Mouse (Mus musculus) layer of hippocampus, adult 18-20 months (tissue): Measurements from ENCODE around the gene 4932438H23Rik. TPM values are rescaled to one million over a fixed set of nuclear protein-coding genes. Genes with fewer than 3 reads are reported as not detected.
"Not testable (repeated sequence)": the region's sequence is repeated elsewhere in the genome, so short reads cannot be mapped to it uniquely, and the experiment has no call there.

Experiments
- DNase-seq, 2 experiments: peaks; one replicate each; pipeline ENCODE4 v3.0.0; 2022; ENCODE audit warnings: low spot score in 2 of 2
- total RNA-seq, 2 experiments: library from RNA; stranded (reverse); gene quantifications; 2 replicates each; pipeline ENCODE4 v1.2.3; 2021

Gene 4932438H23Rik
- total RNA-seq, 2 experiments from 2014 or later: 2.2 to 2.7 TPM

- DNase-seq: no peak
These were observed 5.6 kb upstream of the 4932438H23Rik start for GRCm38 (mm10) chr16:91100484-91100883.

DNA sequence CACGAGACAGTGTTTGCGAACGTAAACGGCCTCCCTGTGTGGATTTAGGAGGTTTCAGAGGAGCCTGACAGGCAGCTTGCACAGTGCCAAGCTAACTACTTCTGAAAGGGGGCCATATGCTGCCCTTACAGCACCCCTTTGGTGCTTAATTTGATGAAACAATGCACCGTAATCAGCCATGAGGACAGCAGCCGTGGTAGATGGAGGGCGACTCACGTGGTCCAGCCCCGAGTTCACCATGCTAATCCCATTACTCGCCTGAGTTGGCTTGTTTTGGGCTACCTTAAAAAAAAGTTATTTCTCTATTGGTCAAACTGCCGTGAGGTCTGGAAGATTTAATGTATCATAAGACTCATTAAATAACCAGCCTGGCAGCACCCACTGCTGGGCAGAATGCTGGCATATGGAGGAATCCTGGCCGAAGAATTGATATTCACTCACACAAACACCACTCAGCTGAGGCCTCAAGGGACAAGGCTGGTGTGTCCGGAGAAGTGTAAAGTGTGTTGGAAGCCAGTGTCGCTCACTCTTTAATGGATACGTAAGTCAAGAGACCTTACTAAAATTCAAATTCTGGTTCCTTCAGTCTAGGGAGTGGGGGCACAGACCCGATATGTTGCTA, 4.6 kb upstream of the 4932438H23Rik start:
- no peak for DNase-seq

GRCm38 (mm10) chr16:91097858-91098257, 2.9 kb upstream of the 4932438H23Rik start:
- no peak for DNase-seq

- no peak for DNase-seq
These were observed 2.1 kb upstream of the 4932438H23Rik start for GRCm38 (mm10) chr16:91096984-91097506.

DNA sequence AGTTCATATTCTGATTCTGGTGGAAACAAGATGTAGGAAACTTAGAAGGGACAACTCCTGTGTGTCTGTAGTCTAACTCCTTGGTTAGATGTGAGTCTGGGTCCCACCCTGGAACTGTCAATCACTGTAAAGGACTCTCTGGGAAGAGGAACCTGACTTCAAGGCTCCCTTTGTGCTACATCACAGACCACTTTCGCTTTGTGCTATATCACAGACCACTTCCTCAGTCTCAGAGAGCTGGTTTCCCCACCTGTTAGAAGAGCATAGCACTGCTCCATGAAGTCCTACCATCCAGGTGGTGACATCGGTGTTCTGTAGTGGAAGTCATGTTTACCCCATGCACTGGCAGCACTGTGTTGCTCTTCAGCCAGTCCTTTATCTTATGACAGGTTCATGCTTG, 1.1 kb upstream of the 4932438H23Rik start:
- no peak for DNase-seq

DNA sequence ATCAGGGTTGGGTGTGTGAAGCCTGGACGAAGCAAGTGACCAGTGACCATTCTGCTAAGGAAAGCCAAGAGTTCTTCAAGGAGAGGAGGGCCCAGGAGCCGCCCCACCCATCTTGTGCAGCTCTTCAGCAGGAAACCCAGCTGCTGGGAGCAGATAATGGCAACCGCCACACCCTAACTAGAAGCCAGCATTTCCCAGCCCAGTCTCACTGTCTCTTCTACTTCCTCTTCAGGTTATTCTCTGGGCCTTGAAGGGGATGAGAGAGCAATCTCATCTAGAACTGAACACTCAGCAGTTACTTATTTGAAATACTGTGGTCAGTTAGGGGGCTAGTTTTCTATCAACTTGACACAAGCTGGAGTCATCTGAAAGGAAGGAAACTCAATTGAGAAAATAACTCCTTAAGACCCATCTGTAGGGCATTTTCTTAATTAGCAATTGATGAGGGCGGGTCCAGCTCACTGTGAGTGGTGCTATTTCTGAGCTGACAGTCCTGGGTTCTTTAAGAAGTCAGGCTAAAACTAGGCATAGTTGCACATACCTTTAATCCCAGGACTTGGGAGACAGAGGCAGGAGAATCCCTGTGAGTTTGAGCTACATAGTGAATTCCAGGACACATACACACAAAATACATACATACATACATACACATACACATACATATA, 8.1 kb downstream of the 4932438H23Rik start:
- no peak for DNase-seq

GRCm38 (mm10) chr16:91085239-91085825, 9.6 kb downstream of the 4932438H23Rik start:
- no peak for DNase-seq

- DNase-seq: peak in 1 of 2 experiments; percentile 67
These were observed 10.3 kb downstream of the 4932438H23Rik start for GRCm38 (mm10) chr16:91084307-91085238.

DNA sequence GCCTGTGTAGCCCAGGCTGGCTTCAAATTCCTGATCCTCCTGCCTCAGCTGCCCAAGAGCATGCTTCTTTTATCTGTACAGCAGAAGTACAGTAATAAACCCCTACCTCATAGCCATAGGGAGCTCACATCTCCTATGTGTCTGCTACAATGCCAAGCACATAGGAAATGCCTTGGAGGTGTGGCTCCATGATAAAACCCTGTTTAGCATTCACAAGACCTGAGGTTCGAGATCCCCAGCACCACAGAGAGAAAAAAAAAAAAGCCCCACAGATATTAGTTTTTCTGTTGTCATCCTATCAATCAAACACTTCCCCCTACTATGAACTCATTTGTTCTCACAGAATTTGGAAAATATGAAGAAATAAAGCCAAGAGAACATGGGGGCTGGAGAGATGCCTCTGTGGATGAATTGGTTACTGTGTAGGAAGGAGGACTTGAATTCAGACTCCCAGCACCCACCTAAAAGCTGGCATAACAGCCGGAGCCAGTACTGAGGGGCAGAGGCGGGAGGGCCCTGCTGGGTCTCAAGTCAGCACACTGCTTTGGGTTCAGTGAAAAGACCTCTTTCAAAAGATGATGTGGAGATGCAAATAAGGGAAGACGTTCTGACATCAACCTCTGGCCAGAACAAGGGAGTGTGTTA, 11.8 kb downstream of the 4932438H23Rik start:
- peak; percentile 38 to 74 for DNase-seq

GRCm38 (mm10) chr16:91081508-91081907, 13.4 kb downstream of the 4932438H23Rik start:
- DNase-seq: peak; percentile 67 to 90

- peak in 1 of 2 experiments; percentile 45 for DNase-seq
These were observed 18.7 kb downstream of the 4932438H23Rik start for GRCm38 (mm10) chr16:91076180-91076579.

DNA sequence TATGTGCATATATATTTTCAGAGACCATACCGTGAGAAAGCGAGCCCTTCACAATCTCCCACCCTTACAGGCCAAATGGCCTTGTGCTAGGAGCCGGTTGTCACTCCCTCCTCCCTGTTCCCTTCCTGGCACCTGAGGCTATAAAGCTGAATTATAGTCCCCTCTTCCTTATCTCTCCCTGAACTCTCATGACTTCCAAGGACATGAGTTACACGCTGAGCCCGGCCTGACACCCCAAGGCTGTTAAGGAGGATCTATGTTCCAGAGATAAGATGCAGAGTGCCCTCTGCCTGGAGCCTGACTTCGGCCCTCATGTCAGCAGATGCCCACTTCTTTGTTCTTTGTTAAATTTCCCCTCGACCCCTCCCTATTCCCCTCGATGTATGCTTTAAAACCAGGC, 19.5 kb downstream of the 4932438H23Rik start:
- DNase-seq: not testable (repeated sequence)

DNA sequence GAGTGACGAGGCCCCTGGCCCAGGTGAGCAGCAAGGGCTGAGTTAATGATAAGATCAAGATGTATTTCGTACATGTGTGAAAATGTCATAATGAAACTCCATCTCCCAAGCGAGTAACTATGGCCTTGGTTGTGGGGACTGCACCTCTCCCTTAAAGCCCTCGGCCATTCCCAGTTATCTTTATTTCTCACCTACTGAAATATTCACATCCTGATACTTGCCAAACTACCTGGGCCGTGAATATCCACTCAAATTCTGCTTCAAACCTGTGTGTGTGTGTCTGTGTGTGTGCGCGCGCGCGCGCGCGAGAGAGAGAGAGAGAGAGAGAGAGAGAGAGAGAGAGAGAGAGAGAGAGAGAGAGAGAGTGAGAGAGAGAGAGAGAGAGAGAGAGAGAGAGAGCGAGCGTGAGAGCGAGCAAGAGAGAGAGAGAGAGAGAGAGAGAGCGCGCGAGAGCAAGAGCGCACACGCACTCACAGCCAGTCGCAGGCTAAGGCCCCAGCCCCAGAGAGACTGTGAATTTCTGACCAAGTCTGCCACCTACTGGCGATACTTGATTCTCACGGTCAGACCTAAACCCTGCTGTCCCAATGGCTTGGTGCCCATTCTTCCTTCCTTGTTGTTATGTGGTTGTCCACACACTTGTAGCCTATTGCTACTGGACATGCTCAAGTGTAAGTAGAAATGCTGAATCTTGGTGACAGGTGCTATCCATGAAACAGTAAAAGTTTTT, 21.6 kb downstream of the 4932438H23Rik start:
- peak; percentile 80 to 96 for DNase-seq

GRCm38 (mm10) chr16:91072256-91072655, 22.7 kb downstream of the 4932438H23Rik start:
- no peak for DNase-seq

- peak; percentile 42 to 67 for DNase-seq
These were observed 26.0 kb downstream of the 4932438H23Rik start for GRCm38 (mm10) chr16:91068969-91069368.

GRCm38 (mm10) chr16:91067122-91067521, 27.8 kb downstream of the 4932438H23Rik start:
- DNase-seq: no peak

- DNase-seq: no peak
These were observed 30.1 kb downstream of the 4932438H23Rik start for GRCm38 (mm10) chr16:91064583-91065365.

DNA sequence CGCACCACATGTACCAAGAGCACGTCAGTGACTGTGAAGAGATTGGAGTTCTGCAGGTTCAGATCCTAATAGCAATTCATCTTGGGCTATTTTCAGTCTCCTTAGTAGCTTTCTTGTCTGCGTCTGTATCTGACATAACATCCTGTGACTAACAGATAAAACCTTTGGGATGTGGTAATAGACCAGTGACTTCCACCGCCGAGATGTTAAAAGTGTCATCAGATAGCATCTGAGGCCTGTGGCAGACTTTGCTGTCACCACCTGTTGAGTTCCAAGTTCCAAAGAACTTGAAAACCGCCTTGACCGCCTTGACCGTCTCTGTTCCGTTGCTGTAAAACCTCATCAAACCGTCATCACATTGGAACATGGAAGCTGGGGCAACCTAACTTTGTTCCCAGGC, 31.1 kb downstream of the 4932438H23Rik start:
- no peak for DNase-seq
